Mouse (Mus musculus) heart, embryonic 14.5 days (tissue): ENCODE results near the gene Slc25a34. TPM values are rescaled to one million over a fixed set of nuclear protein-coding genes. Genes with fewer than 3 reads are reported as not detected.

ENCODE experiments used
- ATAC-seq: fragments of 200-750 bp; cut with Nextera tagmentation; 2 replicates; pipeline ENCODE4 v1.8.0; 2017; ENCODE audit warnings: low read depth, moderate TSS enrichment; ENCODE audit not compliant: insufficient number of reproducible peaks, insufficient read depth, low FRiP score
- H3K27ac ChIP-seq, 2 experiments: fragments of 200-500 bp in 1 of 2; fragments of 300-500 bp in 1 of 2; sonication (generic) in 1 of 2; replicated peaks in 1 of 2; 2 replicates each; pipeline ENCODE4 v1.5.1; 2012 to 2014; ENCODE audit warnings: low read depth in 2 of 2, low read length in 2 of 2, control low read depth in 1 of 2, mild to moderate bottlenecking in 1 of 2, mixed read lengths in 1 of 2; ENCODE audit not compliant: control insufficient read depth in 1 of 2, insufficient read depth in 1 of 2
- H3K27me3 ChIP-seq: fragments of 300-500 bp; sonication (generic); 2 replicates; pipeline ENCODE4 v1.6.1; 2014; ENCODE audit warnings: mild to moderate bottlenecking, low read length, control low read depth; ENCODE audit not compliant: control insufficient read depth, insufficient read depth
- H3K36me3 ChIP-seq: fragments of 300-500 bp; sonication (generic); 2 replicates; pipeline ENCODE4 v1.6.1; 2014; ENCODE audit warnings: mild to moderate bottlenecking, control low read depth, low read length, mixed read lengths; ENCODE audit not compliant: control insufficient read depth, insufficient read depth
- H3K4me1 ChIP-seq, 2 experiments: fragments of 200-500 bp in 1 of 2; fragments of 300-500 bp in 1 of 2; sonication (generic) in 1 of 2; 2 replicates each; pipeline ENCODE4 v1.6.1; 2012 to 2014; ENCODE audit warnings: low read length in 2 of 2, control low read depth in 1 of 2, mixed read lengths in 1 of 2; ENCODE audit not compliant: control insufficient read depth in 2 of 2, insufficient read depth in 2 of 2
- H3K4me2 ChIP-seq: fragments of 300-500 bp; sonication (generic); 2 replicates; pipeline ENCODE4 v1.6.1; 2014; ENCODE audit warnings: mild to moderate bottlenecking, low read length
- H3K4me3 ChIP-seq, 2 experiments: fragments of 200-500 bp in 1 of 2; fragments of 300-500 bp in 1 of 2; sonication (generic) in 1 of 2; 2 replicates each; pipeline ENCODE4 v1.5.1; 2012 to 2014; ENCODE audit warnings: low read length in 2 of 2, mild to moderate bottlenecking in 2 of 2, control low read depth in 1 of 2, low read depth in 1 of 2, moderate library complexity in 1 of 2; ENCODE audit not compliant: control insufficient read depth in 1 of 2, insufficient read depth in 1 of 2
- H3K9ac ChIP-seq: fragments of 300-500 bp; sonication (generic); 2 replicates; pipeline ENCODE4 v1.6.1; 2014; ENCODE audit warnings: mild to moderate bottlenecking, low read length
- H3K9me3 ChIP-seq: fragments of 300-500 bp; sonication (generic); 2 replicates; pipeline ENCODE4 v1.6.1; 2016; ENCODE audit warnings: low read length, control low read depth; ENCODE audit not compliant: control insufficient read depth
- WGBS: fragments of 180-500 bp; shearing (Covaris S2); extraction: QIAGEN DNeasy Blood & Tissue Kit; methylation state at CpG from one replicate; pipeline ENCODE4 v1.1.7; 2014; 5-methylcytosine and 5-hydroxymethylcytosine counted together
- polyA plus RNA-seq: library from polyadenylated mRNA; unstranded; fragments of >200 nt; fragmentation: Nextera tagmentation; extraction: Ambion mirVana; gene quantifications from 2 replicates; pipeline ENCODE4 v1.2.1, GENCODE M21; 2014

Slc25a34 gene
- polyA plus RNA-seq: 0.09 and 0.19 TPM in 2 replicates

- Histone ChIP-seq H3K4me2 (no peak within 1 kb of the TSS), H3K36me3 (peaks cover 33% of the 10 kb centered on the region), H3K27ac (peak within 1 kb of the TSS; percentile 29 to 65), H3K4me1 (peaks cover 14 to 25% of the 10 kb centered on the region in 2 experiments), H3K4me3 (no peak within 1 kb of the TSS), H3K9me3 (no peaks in the 10 kb centered on the region), H3K9ac (0 out of 2 replicates have a peak within 1 kb of the TSS, but pooled peaks have one; percentile 4), H3K27me3 (no peaks in the 10 kb centered on the region)
- peak; percentile 67 for ATAC-seq
- WGBS: 25% methylated on average over 1 of the region's 1 CpGs
Measured at GRCm38 (mm10) chr4:141623666-141624065, at the start of gene Slc25a34. TSS of gene Slc25a34 (minus strand) at chr4:141623821.

- no peak overlapping the region for H3K4me2 ChIP-seq
- no peaks in the 10 kb centered on the region for H3K9me3 ChIP-seq
- 67% methylated on average over 13 of the region's 13 CpGs for WGBS
- no peak overlapping the region for H3K9ac ChIP-seq
- no peak overlapping the region for H3K4me3 ChIP-seq
- H3K27ac ChIP-seq: no peak overlapping the region
- H3K36me3 ChIP-seq: no peaks in the 10 kb centered on the region
- H3K4me1 ChIP-seq: peaks cover 0 to 3% of the 10 kb centered on the region in 2 experiments; a peak in 1 of 4 replicates
- no peak for ATAC-seq
- no peaks in the 10 kb centered on the region for H3K27me3 ChIP-seq
Measured at GRCm38 (mm10) chr4:141672325-141672724, 48.7 kb upstream of the Slc25a34 start.

GRCm38 (mm10) chr4:141671389-141671788 is 47.8 kb upstream of the Slc25a34 start:
- Histone ChIP-seq H3K4me1 (peaks cover 0 to 3% of the 10 kb centered on the region in 2 experiments; a peak in 1 of 4 replicates), H3K9ac (no peak overlapping the region), H3K4me3 (no peak overlapping the region), H3K27me3 (no peaks in the 10 kb centered on the region), H3K27ac (no peak overlapping the region), H3K4me2 (no peak overlapping the region), H3K9me3 (no peaks in the 10 kb centered on the region), H3K36me3 (no peaks in the 10 kb centered on the region)
- ATAC-seq: no peak
- 78% methylated on average over 4 of the region's 4 CpGs for WGBS

- no peak overlapping the region for H3K4me3 ChIP-seq
- no peak overlapping the region for H3K4me2 ChIP-seq
- H3K9me3 ChIP-seq: no peaks in the 10 kb centered on the region
- no peaks in the 10 kb centered on the region for H3K36me3 ChIP-seq
- no peaks in the 10 kb centered on the region for H3K27me3 ChIP-seq
- no peaks in the 10 kb centered on the region for H3K4me1 ChIP-seq
- no peak overlapping the region for H3K27ac ChIP-seq
- ATAC-seq: no peak
- 85% methylated on average over 18 of the region's 18 CpGs for WGBS
- no peak overlapping the region for H3K9ac ChIP-seq
Measured at GRCm38 (mm10) chr4:141669898-141670712, 46.5 kb upstream of the Slc25a34 start.

GRCm38 (mm10) chr4:141664799-141665198 is 41.2 kb upstream of the Slc25a34 start, which contains the start of gene Plekhm2:
TSS of gene Plekhm2 (minus strand) at chr4:141664899.
- ATAC-seq: no peak
- H3K36me3 ChIP-seq: peaks cover 20% of the 10 kb centered on the region
- 55% methylated on average over 8 of the region's 8 CpGs for WGBS
- H3K9me3 ChIP-seq: no peaks in the 10 kb centered on the region
- H3K4me3 ChIP-seq: peak within 1 kb of the TSS; percentile 79 to 86
- peak within 1 kb of the TSS; percentile 75 for H3K4me2 ChIP-seq
- peak within 1 kb of the TSS; percentile 53 to 91 for H3K27ac ChIP-seq
- peak within 1 kb of the TSS; percentile 98 for H3K9ac ChIP-seq
- H3K4me1 ChIP-seq: peaks cover 9 to 12% of the 10 kb centered on the region in 2 experiments
- no peaks in the 10 kb centered on the region for H3K27me3 ChIP-seq

GRCm38 (mm10) chr4:141664011-141664745 is 40.6 kb upstream of the Slc25a34 start:
- H3K4me3 ChIP-seq: peak overlapping the region; percentile 79 to 86
- peaks cover 9 to 12% of the 10 kb centered on the region in 2 experiments for H3K4me1 ChIP-seq
- H3K36me3 ChIP-seq: peaks cover 26% of the 10 kb centered on the region
- no peaks in the 10 kb centered on the region for H3K27me3 ChIP-seq
- peak overlapping the region; percentile 75 for H3K4me2 ChIP-seq
- under 1% methylated on average over 46 of the region's 60 CpGs for WGBS
- peak; percentile 74 for ATAC-seq
- peak overlapping the region; percentile 53 to 91 for H3K27ac ChIP-seq
- H3K9me3 ChIP-seq: no peaks in the 10 kb centered on the region
- peak overlapping the region; percentile 98 for H3K9ac ChIP-seq

- Histone ChIP-seq H3K27me3 (no peaks in the 10 kb centered on the region), H3K36me3 (peaks cover 26% of the 10 kb centered on the region), H3K9ac (peak overlapping the region; percentile 98), H3K4me1 (peaks cover 12 to 16% of the 10 kb centered on the region in 2 experiments), H3K4me2 (peak overlapping the region; percentile 75), H3K9me3 (no peaks in the 10 kb centered on the region), H3K27ac (peak overlapping the region; percentile 81 to 91), H3K4me3 (peak overlapping the region; percentile 79 to 86)
- WGBS: 4% methylated on average over 31 of the region's 47 CpGs
- ATAC-seq: no peak
Measured at GRCm38 (mm10) chr4:141663122-141663931, 39.7 kb upstream of the Slc25a34 start.
